Mouse (Mus musculus): Measurements from ENCODE around the gene Rad18.
"Not testable (repeated sequence)": the region's sequence is repeated elsewhere in the genome, so short reads cannot be mapped to it uniquely, and the experiment has no call there.

Rad18 gene

GRCm38 (mm10) chr6:112696056-112696950 lies at the start of gene Rad18:
Rad18 (minus strand) TSS chr6:112696686.
- DNase-seq, result peak; percentile 84 to 90

- DNase-seq, result no peak
These were observed 45.8 kb upstream of the Rad18 start for GRCm38 (mm10) chr6:112742297-112742696.

DNA sequence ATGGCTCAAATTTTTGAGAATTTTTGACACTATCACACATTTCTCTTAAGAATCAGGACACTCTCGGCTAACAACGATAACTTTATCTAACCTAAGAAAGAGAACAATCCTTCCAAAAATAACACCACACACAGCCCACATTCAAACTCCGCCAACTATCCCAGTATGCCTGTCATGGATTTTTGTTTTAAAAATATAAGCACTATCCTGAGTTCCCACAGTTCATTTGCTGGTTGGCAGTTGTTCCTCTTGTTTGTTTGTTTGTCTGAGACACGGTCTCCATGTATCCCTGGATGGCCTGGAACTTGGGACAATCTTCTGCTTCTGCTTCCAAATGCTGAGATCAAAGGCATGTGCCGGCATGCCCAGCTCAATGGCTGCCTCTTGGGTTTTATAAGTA lies 45.3 kb upstream of the Rad18 start:
- no peak for DNase-seq

GRCm38 (mm10) chr6:112739635-112740034 lies 43.1 kb upstream of the Rad18 start:
- no peak for DNase-seq

GRCm38 (mm10) chr6:112738924-112739323 lies 42.4 kb upstream of the Rad18 start:
- DNase-seq, result no peak

DNA sequence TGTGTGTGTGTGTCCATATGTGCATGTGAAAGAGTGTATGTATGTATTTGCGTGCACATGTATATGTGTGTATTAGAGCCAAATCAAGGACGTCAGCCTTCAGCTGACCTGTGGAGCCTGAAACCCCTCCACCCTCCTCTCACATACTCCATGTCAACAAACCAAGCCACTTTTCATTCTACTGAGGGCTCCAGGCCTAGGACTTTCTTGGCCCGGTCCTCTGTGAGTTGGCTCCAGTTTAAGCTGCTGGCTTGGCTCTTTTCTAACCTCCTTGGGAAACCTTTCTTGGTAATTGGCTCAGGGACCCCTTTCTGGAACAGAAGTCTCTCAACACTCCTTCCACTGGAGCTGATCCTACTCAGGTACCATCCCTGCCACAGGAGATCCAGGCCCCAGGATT lies 40.0 kb upstream of the Rad18 start:
- DNase-seq, result no peak

GRCm38 (mm10) chr6:112735054-112735453 lies 38.6 kb upstream of the Rad18 start:
- DNase-seq, result no peak

GRCm38 (mm10) chr6:112733942-112734341 lies 37.5 kb upstream of the Rad18 start:
- DNase-seq, result no peak

GRCm38 (mm10) chr6:112732434-112732833 lies 35.9 kb upstream of the Rad18 start:
- no peak for DNase-seq

DNA sequence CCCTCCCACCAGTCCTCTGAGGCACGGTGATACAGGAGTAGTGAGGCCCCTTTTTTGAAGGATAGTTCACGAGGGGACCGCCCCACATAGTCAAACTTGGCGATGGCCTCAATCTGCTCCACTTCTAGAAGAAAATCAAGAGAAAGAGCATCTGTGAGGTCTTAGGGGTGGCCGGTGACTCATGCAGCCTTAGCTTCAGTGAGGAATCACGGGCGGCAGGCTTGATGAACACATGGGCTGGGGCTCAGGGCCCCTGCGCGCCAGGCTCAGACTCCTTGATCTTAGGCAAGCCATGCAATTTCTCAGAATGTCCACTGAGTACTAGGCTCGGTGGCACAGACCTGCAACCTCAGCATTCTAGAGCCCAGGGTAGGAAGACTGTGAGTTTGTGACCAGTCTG lies 34.9 kb upstream of the Rad18 start:
- DNase-seq, result no peak

- DNase-seq, result peak; percentile 74 to 86
These were observed 32.4 kb upstream of the Rad18 start for GRCm38 (mm10) chr6:112728760-112729422.

GRCm38 (mm10) chr6:112725468-112725867 lies 29.0 kb upstream of the Rad18 start:
- no peak for DNase-seq

- no peak for DNase-seq
These were observed 24.1 kb upstream of the Rad18 start for GRCm38 (mm10) chr6:112720409-112721080.

- no peak for DNase-seq
These were observed 23.5 kb upstream of the Rad18 start for GRCm38 (mm10) chr6:112719983-112720382.

- DNase-seq, result peak; percentile 42 to 43
These were observed 20.7 kb upstream of the Rad18 start for GRCm38 (mm10) chr6:112717168-112717567.

- no peak for DNase-seq
These were observed 17.5 kb upstream of the Rad18 start for GRCm38 (mm10) chr6:112713951-112714350.

- DNase-seq, result not testable (repeated sequence)
These were observed 5.8 kb upstream of the Rad18 start for GRCm38 (mm10) chr6:112702296-112702695.

- peak in 1 of 2 experiments; percentile 68 for DNase-seq
These were observed 3.9 kb upstream of the Rad18 start for GRCm38 (mm10) chr6:112700392-112700791.

DNA sequence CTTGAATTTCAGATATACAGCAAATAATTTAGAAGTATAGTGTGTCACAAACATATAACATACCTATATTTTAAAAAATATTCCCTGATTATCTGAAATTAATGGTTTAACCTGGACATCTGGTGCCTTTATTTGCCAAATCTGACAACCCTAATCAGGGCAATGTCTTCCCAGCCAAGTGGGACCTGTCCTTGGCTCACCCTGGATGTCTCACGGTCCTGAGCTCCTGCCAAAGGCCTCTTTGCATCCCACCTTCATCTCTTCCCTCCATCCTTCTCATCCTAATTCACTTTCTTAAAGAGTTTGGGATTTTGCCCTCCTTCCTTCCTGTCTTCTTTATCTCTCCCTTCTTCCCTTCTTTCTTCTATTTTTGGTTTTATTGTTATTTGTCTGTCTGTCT lies 2.6 kb upstream of the Rad18 start:
- no peak for DNase-seq

DNA sequence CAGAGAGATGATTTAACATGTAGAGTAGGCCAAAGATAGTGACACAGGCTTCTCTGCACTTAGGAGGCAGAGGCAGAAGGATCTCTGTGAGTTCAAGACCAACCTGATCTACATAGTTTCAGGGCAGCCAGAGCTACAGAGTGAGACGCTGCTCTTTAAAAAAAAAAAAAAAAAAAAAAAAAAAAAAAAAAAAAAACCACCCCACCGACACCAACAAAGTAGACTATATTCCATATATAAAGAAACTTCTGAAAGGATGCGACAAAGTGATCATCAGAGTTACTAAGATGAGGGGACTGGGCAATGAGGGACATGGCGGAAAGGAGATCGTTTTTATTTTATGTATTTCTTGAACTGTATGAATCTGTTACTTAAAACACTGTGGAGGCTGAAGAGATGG lies 2.0 kb downstream of the Rad18 start:
- DNase-seq, result no peak

DNA sequence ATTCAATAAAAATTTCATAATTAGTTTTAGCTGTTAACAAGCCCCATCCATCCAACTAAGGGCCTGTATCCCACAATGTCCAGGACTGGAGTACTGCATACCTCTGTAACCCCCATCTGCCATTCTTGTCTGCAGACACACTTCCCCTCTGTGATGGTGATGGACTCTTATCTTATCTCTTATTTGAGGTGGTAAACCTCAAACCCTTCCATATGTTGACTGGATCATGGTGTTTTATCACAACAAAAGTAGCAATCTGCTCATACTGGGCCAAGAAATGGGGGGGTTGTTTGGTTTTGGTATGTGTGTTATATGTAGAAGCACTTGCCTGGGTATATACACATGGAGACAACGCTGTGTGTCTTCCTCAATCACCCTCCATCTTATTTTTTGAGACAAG lies 5.0 kb downstream of the Rad18 start:
- no peak for DNase-seq

DNA sequence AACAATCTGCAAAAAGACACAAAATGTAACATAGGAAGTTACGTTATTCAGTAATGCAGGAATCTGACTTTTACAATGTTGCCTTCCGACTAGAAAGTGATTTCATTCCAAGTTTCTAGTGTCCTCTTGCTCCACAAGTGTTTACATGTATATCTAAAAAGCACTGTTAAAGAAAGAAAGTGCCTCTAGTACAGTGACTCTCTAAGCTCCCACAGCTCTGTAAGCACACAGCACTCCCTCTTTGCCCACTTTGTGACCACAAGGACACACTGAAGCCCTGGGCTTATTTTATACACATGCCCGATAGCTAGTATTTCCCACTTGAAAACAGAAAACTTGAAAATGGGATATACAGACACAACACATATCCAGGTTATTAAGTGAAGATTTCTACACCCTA lies 8.5 kb downstream of the Rad18 start:
- no peak for DNase-seq

- DNase-seq, result no peak
These were observed 10.0 kb downstream of the Rad18 start for GRCm38 (mm10) chr6:112686485-112686884.

GRCm38 (mm10) chr6:112684065-112684464 lies 12.4 kb downstream of the Rad18 start:
- no peak for DNase-seq
